Mouse (Mus musculus) CH12.LX (cell line): ENCODE data around the gene Cdk5rap2. TPM values are rescaled to one million over a fixed set of nuclear protein-coding genes. Genes with fewer than 3 reads are reported as not detected.

Source experiments
- DNase-seq: peaks from one replicate; pipeline ENCODE4 v3.0.0-alpha.2; 2013; ENCODE audit errors: extremely low read depth
- H3K27ac ChIP-seq: 2 replicates; pipeline ENCODE4 v1.5.1; 2012; ENCODE audit warnings: low read depth, mild to moderate bottlenecking, control low read depth, moderate library complexity; ENCODE audit not compliant: insufficient read depth
- H3K27me3 ChIP-seq: replicated peaks from 2 replicates; pipeline ENCODE3; 2012; ENCODE audit warnings: inconsistent platforms
- H3K36me3 ChIP-seq, 2 experiments: replicated peaks in 1 of 2; 2 replicates each; pipeline versions ENCODE3 to v1.6.1; 2012; ENCODE audit warnings: inconsistent platforms in 1 of 2, low read length in 1 of 2, mild to moderate bottlenecking in 1 of 2, mixed read lengths in 1 of 2, moderate library complexity in 1 of 2; ENCODE audit not compliant: control insufficient read depth in 1 of 2, insufficient read depth in 1 of 2
- H3K4me1 ChIP-seq, 2 experiments: 2 replicates each; pipeline ENCODE4 v1.6.1; 2012; ENCODE audit warnings: inconsistent platforms in 1 of 2, moderate library complexity in 1 of 2; ENCODE audit not compliant: insufficient read depth in 2 of 2, control insufficient read depth in 1 of 2
- H3K4me2 ChIP-seq: 2 replicates; pipeline ENCODE4 v1.6.1; 2012; ENCODE audit warnings: low read depth, mild to moderate bottlenecking, control low read depth; ENCODE audit not compliant: poor library complexity, insufficient read depth, severe bottlenecking
- H3K4me3 ChIP-seq, 3 experiments: fragments of 150-350 bp in 1 of 3; sonication (generic) in 1 of 3; replicated peaks in 1 of 3; 2 replicates each; pipeline versions ENCODE3 to v1.5.1; 2011 to 2012; ENCODE audit warnings: low read depth in 2 of 3, low read length in 2 of 3, mild to moderate bottlenecking in 2 of 3, moderate library complexity in 2 of 3, control low read depth in 1 of 3, improper control_type of control experiment in 1 of 3, inconsistent platforms in 1 of 3, mixed read lengths in 1 of 3; ENCODE audit not compliant: poor library complexity in 1 of 3
- H3K79me2 ChIP-seq: replicated peaks from 2 replicates; pipeline ENCODE4 v1.6.1; 2012; ENCODE audit warnings: mild to moderate bottlenecking, moderate library complexity; ENCODE audit not compliant: control insufficient read depth, poor library complexity, insufficient read depth, severe bottlenecking; ENCODE audit errors: extremely low read depth
- H3K9ac ChIP-seq: 2 replicates; pipeline ENCODE4 v1.6.1; 2012; ENCODE audit warnings: low read depth, mild to moderate bottlenecking, control low read depth, moderate library complexity; ENCODE audit not compliant: insufficient read depth
- H3K9me3 ChIP-seq: replicated peaks from 2 replicates; pipeline ENCODE3; 2012; ENCODE audit warnings: low read length, inconsistent platforms, mixed read lengths
- BHLHE40 ChIP-seq: IDR thresholded peaks from 2 replicates; pipeline ENCODE4 v1.6.1; 2011; ENCODE audit warnings: mild to moderate bottlenecking, low read depth, low read length, improper control_type of control experiment
- CHD1 ChIP-seq: IDR thresholded peaks from 2 replicates; pipeline ENCODE4 v1.6.1; 2012; ENCODE audit warnings: low read depth, low read length, improper control_type of control experiment, inconsistent platforms
- CHD2 ChIP-seq: IDR thresholded peaks from 2 replicates; pipeline ENCODE4 v1.6.1; 2011; ENCODE audit warnings: low read length, improper control_type of control experiment
- CTCF ChIP-seq, 2 experiments: IDR thresholded peaks in 1 of 2; conservative IDR thresholded peaks in 1 of 2; 2 replicates each; pipeline ENCODE4 v1.5.1; 2011 to 2012; ENCODE audit warnings: low read depth in 2 of 2, low read length in 2 of 2, improper control_type of control experiment in 1 of 2, inconsistent platforms in 1 of 2, mild to moderate bottlenecking in 1 of 2, moderate library complexity in 1 of 2
- E2F4 ChIP-seq: IDR thresholded peaks from 2 replicates; pipeline ENCODE4 v1.6.1; 2011; ENCODE audit warnings: low read depth, low read length, improper control_type of control experiment; ENCODE audit not compliant: insufficient replicate concordance
- EP300 ChIP-seq: IDR thresholded peaks from 2 replicates; pipeline ENCODE4 v1.6.1; 2011; ENCODE audit warnings: low read length, improper control_type of control experiment
- ETS1 ChIP-seq: conservative IDR thresholded peaks from 2 replicates; pipeline ENCODE4 v1.6.1; 2012; ENCODE audit warnings: low read depth, mild to moderate bottlenecking, inconsistent platforms, low read length, improper control_type of control experiment, moderate library complexity
- GABPA ChIP-seq: IDR thresholded peaks from 2 replicates; pipeline ENCODE4 v1.6.1; 2012; ENCODE audit warnings: low read depth, low read length, improper control_type of control experiment, inconsistent platforms; ENCODE audit not compliant: insufficient replicate concordance
- HCFC1 ChIP-seq: IDR thresholded peaks from 2 replicates; pipeline ENCODE4 v1.6.1; 2012; ENCODE audit warnings: low read depth, mild to moderate bottlenecking, inconsistent platforms, low read length, improper control_type of control experiment
- IRF4 ChIP-seq: IDR thresholded peaks from 2 replicates; pipeline ENCODE4 v1.6.1; 2014; ENCODE audit warnings: low read depth, mild to moderate bottlenecking, inconsistent platforms, low read length, improper control_type of control experiment
- JUN ChIP-seq: IDR thresholded peaks from 2 replicates; pipeline ENCODE4 v1.6.1; 2011; ENCODE audit warnings: low read depth, mild to moderate bottlenecking, low read length, improper control_type of control experiment, moderate library complexity; ENCODE audit not compliant: insufficient read depth
- JUND ChIP-seq: conservative IDR thresholded peaks from 2 replicates; pipeline ENCODE4 v1.6.1; 2011; ENCODE audit warnings: low read depth, low read length, improper control_type of control experiment
- KAT2A ChIP-seq: IDR thresholded peaks from 2 replicates; pipeline ENCODE4 v1.6.1; 2012; ENCODE audit warnings: low read length, improper control_type of control experiment, inconsistent platforms; ENCODE audit not compliant: insufficient replicate concordance
- MAX ChIP-seq: IDR thresholded peaks from 2 replicates; pipeline ENCODE4 v1.6.1; 2011; ENCODE audit warnings: low read length, improper control_type of control experiment
- MAZ ChIP-seq: IDR thresholded peaks from 2 replicates; pipeline ENCODE4 v1.6.1; 2012; ENCODE audit warnings: low read depth, mild to moderate bottlenecking, inconsistent platforms, low read length, improper control_type of control experiment, moderate library complexity
- MEF2A ChIP-seq: IDR thresholded peaks from 2 replicates; pipeline ENCODE4 v1.6.1; 2014; ENCODE audit warnings: low read depth, mild to moderate bottlenecking, inconsistent platforms, low read length, improper control_type of control experiment, borderline replicate concordance
- MXI1 ChIP-seq: IDR thresholded peaks from 2 replicates; pipeline ENCODE4 v1.6.1; 2011; ENCODE audit warnings: mild to moderate bottlenecking, low read depth, low read length, improper control_type of control experiment
- MYC ChIP-seq: IDR thresholded peaks from 2 replicates; pipeline ENCODE4 v1.6.1; 2011; ENCODE audit warnings: low read depth, mild to moderate bottlenecking, improper control_type of control experiment, low read length
- NRF1 ChIP-seq: IDR thresholded peaks from 2 replicates; pipeline ENCODE4 v1.6.1; 2014; ENCODE audit warnings: low read depth, mild to moderate bottlenecking, inconsistent platforms, low read length, improper control_type of control experiment, moderate library complexity
- POLR2AphosphoS2 ChIP-seq: IDR thresholded peaks from 2 replicates; pipeline ENCODE4 v1.6.1; 2011; ENCODE audit warnings: low read depth, low read length, improper control_type of control experiment
- RCOR1 ChIP-seq: conservative IDR thresholded peaks from 2 replicates; pipeline ENCODE4 v1.6.1; 2012; ENCODE audit warnings: low read depth, mild to moderate bottlenecking, inconsistent platforms, low read length, improper control_type of control experiment
- SIN3A ChIP-seq: IDR thresholded peaks from 2 replicates; pipeline ENCODE4 v1.6.1; 2012; ENCODE audit warnings: low read length, improper control_type of control experiment, inconsistent platforms
- UBTF ChIP-seq: IDR thresholded peaks from 2 replicates; pipeline ENCODE4 v1.6.1; 2012; ENCODE audit warnings: low read depth, mild to moderate bottlenecking, inconsistent platforms, low read length, improper control_type of control experiment, moderate library complexity
- USF1 ChIP-seq: IDR thresholded peaks from 2 replicates; pipeline ENCODE4 v1.6.1; 2014; ENCODE audit warnings: low read depth, mild to moderate bottlenecking, inconsistent platforms, low read length, improper control_type of control experiment
- USF2 ChIP-seq: conservative IDR thresholded peaks from 2 replicates; pipeline ENCODE4 v1.6.1; 2011; ENCODE audit warnings: low read depth, low read length, improper control_type of control experiment
- ZC3H11A ChIP-seq: IDR thresholded peaks from 2 replicates; pipeline ENCODE4 v1.6.1; 2012; ENCODE audit warnings: low read depth, mild to moderate bottlenecking, inconsistent platforms, low read length, improper control_type of control experiment
- ZKSCAN1 ChIP-seq: IDR thresholded peaks from 2 replicates; pipeline ENCODE4 v1.6.1; 2012; ENCODE audit warnings: low read depth, inconsistent platforms, low read length, improper control_type of control experiment, borderline replicate concordance
- ZMIZ1 ChIP-seq: IDR thresholded peaks from 2 replicates; pipeline ENCODE4 v1.6.1; 2012; ENCODE audit warnings: low read depth, mild to moderate bottlenecking, inconsistent platforms, low read length, improper control_type of control experiment
- dilution Hi-C: fragments of 300-500 bp; cut with MboI; formaldehyde crosslinking; loops from 2 replicates; pipeline ENCODE4 v1.14.3; 2020; ENCODE audit warnings: low sequenced_read_pairs; ENCODE audit not compliant: extremely low pct_unique_long_range_greater_than_20kb, extremely low pct_ligation_motif_present
- in situ Hi-C: fragments of 300-500 bp; cut with MboI; formaldehyde crosslinking; loops from 3 replicates; pipeline ENCODE4 v1.14.3; 2019; ENCODE audit warnings: low sequenced_read_pairs, low pct_ligation_motif_present, low pct_unique_long_range_greater_than_20kb, mixed read lengths
- polyA plus RNA-seq: library from polyadenylated mRNA; unstranded; fragments of >175 nt; gene quantifications from 2 replicates; pipeline ENCODE4 v1.2.1, GENCODE M21; 2012; ENCODE audit warnings: low read depth; ENCODE audit not compliant: insufficient read length
- total RNA-seq, 2 experiments: library from RNA; depleted of rRNA; stranded (reverse); fragments of 300-350 nt in 1 of 2; fragments of >200 nt in 1 of 2; gene quantifications; 2 replicates each; pipeline ENCODE4 v1.2.3; 2012 to 2014

The Cdk5rap2 gene
- total and polyA plus RNA-seq, 3 experiments: 12.1 to 26.3 (median 15.9) TPM

DNA sequence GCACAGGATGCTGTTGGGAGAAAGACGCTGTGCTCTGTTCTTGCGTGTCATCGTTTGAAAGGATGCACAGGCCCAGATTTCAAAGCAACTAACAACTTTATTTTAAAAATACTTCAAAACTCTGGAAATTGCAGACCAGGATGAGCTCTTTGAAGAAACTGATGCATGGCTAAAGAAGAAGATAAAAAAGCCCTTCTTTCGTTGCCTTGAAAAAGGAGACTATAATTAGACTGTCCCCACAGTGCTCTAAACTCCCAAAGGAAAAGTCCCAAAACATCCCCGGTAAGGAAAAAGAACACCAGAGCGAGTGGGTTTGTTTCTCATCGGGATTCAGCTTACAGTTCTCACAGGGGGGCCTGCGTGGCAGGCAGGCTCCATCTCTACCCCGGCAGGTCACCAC, 151.4 kb downstream of the Cdk5rap2 start:
- peaks cover 0 to 10% of the 10 kb centered on the region in 2 experiments; a peak in 1 of 4 replicates for H3K4me1 ChIP-seq
- H3K36me3 ChIP-seq: peaks cover 29 to 90% of the 10 kb centered on the region in 2 experiments
- H3K9me3 ChIP-seq: no peaks in the 10 kb centered on the region
- dilution Hi-C loops (no loop called here), in situ Hi-C loops (no loop called here)
- H3K27ac ChIP-seq: no peak overlapping the region
- TF ChIP-seq ZKSCAN1 (no peak), POLR2AphosphoS2 (no peak), USF1 (no peak), MEF2A (no peak), MAX (no peak), KAT2A (no peak), GABPA (no peak), SIN3A (no peak), CTCF (conservative IDR thresholded peaks at IDR 0.05 in 1 of 2, IDR thresholded peaks at IDR 0.05 in 1 of 2; ENCODE audit: low read depth in 2 of 2, low read length in 2 of 2) (no peak), E2F4 (no peak), RCOR1 (no peak), USF2 (no peak), HCFC1 (no peak), MAZ (no peak), CHD1 (no peak), UBTF (no peak), ETS1 (no peak), ZC3H11A (no peak)
- DNase-seq: no peak
- H3K27me3 ChIP-seq: no peaks in the 10 kb centered on the region
- H3K4me3 ChIP-seq: no peak overlapping the region
- H3K9ac ChIP-seq: no peak overlapping the region
- H3K4me2 ChIP-seq: no peak overlapping the region
- H3K79me2 ChIP-seq: no peaks in the 10 kb centered on the region

DNA sequence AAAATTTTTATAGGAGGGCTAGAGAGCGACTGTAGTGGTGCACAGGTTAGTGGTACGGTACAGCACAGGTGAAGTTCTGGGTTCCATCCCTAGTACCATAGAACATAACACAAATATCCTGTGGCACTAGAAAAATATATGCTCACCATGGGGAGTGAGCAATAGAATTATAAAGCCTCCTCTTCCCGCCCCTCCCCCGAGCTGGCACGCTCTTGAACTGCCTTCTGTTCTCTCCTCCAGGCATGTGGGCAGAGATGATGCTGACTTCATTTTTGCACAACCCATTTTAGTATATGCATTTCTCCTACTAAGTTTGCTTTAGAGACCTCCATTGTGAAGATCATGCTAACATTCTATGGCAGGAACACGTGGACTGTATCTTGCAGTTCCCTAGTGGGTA, 152.0 kb downstream of the Cdk5rap2 start:
- no peaks in the 10 kb centered on the region for H3K27me3 ChIP-seq
- dilution Hi-C loops: no loop called here
- no peak overlapping the region for H3K4me3 ChIP-seq
- peaks cover 29 to 90% of the 10 kb centered on the region in 2 experiments for H3K36me3 ChIP-seq
- in situ Hi-C loops: no loop called here
- H3K4me1 ChIP-seq: peaks cover 0 to 3% of the 10 kb centered on the region in 2 experiments; a peak in 1 of 4 replicates
- no peak overlapping the region for H3K4me2 ChIP-seq
- no peaks in the 10 kb centered on the region for H3K79me2 ChIP-seq
- DNase-seq: no peak
- H3K27ac ChIP-seq: no peak overlapping the region
- TF ChIP-seq RCOR1 (no peak), MXI1 (no peak), MAZ (no peak), IRF4 (no peak), BHLHE40 (no peak), SIN3A (no peak), MYC (no peak), JUN (no peak), NRF1 (no peak), EP300 (no peak), MAX (no peak), JUND (no peak), ZKSCAN1 (no peak), KAT2A (no peak), POLR2AphosphoS2 (no peak), CHD2 (no peak), USF1 (no peak), ZMIZ1 (no peak), GABPA (no peak)
- no peak overlapping the region for H3K9ac ChIP-seq
- H3K9me3 ChIP-seq: no peaks in the 10 kb centered on the region
